Mouse (Mus musculus) stomach, postnatal 0 days (tissue): ENCODE measurements around the gene Ap5s1.

Experiments used
- CTCF ChIP-seq: IDR thresholded peaks from 2 replicates; pipeline ENCODE4 v1.5.1; 2016; ENCODE audit warnings: antibody characterized with exemption, low read depth, mild to moderate bottlenecking, moderate library complexity
- EP300 ChIP-seq: optimal IDR thresholded peaks from 2 replicates; pipeline ENCODE3; 2016; ENCODE audit warnings: antibody characterized with exemption

DNA sequence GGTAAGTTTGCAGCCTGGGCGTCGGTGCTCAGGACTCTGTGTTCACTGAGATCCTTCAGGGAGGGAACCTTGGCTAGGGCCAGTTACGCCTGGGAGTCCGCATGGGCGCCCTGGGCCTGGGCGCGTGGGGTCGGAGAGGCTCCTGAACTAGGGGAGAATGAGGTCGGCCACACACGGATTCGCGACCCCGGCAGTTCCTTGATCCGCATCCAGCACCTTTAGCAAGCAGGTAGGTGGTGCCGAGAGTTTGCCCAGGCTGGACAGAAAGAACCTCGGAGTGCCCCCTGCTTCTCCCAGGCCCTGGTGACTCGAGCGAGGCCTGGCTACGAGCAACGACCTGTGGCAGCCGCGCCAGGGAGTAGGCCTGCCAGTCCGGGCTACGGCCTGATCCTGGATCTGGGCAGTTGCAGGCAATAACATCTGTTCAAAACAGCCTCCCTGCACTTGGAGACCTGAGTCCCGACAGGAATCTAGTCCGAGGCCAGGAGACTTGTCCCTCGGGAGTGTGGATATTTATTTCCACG lies 27.3 kb downstream of the Ap5s1 start:
- no peak for TF ChIP-seq CTCF
- TF ChIP-seq EP300, result no peak
